Mouse (Mus musculus): Measurements from ENCODE around the gene Akap5.

Akap5 gene

DNA sequence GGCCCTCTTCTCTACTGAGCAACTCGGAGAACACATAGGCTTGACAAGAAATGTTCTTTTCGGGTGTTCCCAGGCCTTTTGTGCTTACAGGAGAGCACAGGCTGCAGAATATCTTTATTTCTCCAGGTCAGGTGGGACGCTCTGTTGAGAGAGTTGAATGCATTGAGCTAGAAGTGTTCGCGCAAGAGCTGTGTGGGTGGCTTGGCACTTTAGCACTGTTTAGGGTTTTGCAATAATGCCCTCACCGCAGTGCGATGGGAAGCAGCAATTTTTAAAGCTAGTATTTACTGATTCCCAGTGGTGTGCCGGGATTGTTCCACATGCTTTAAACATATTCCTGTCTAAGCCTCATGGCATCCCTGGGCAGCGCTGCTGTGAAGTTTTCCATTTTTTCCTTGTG is 13.5 kb upstream of the Akap5 start:
- DNase-seq (ENCODE audit: low spot score) = no peak

DNA sequence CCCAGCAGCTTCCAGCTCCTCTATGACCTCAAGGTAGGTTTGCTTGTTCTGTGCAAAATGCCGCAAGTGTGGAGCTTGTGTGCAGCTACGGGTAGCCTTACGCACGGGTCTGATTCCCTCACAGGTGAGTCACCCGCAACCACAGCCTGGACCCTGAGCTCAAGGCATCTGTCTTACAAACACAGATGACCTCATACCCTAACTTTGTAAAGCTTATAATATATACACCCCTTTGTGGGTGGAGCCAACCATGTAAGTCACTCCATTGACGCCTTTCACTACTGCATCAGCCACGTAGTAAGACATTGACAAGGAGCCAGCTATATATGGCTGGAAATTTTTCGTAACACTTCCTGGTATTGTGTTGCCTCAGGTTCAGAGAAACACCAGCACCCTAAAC is 12.7 kb upstream of the Akap5 start:
- no peak for DNase-seq (ENCODE audit: low spot score)

- peak; percentile 69 for DNase-seq (ENCODE audit: low spot score)
Measured at GRCm38 (mm10) chr12:76318282-76319212, 6.1 kb upstream of the Akap5 start.

- peak; percentile 41 for DNase-seq (ENCODE audit: low spot score)
Measured at GRCm38 (mm10) chr12:76326437-76327220, 1.9 kb downstream of the Akap5 start.

- no peak for DNase-seq (ENCODE audit: low spot score)
Measured at GRCm38 (mm10) chr12:76328567-76329354, 4.1 kb downstream of the Akap5 start.

GRCm38 (mm10) chr12:76333688-76334087 is 9.0 kb downstream of the Akap5 start:
- DNase-seq (ENCODE audit: low spot score) = no peak

- DNase-seq (ENCODE audit: low spot score) = no peak
Measured at GRCm38 (mm10) chr12:76335641-76336040, 10.9 kb downstream of the Akap5 start.

DNA sequence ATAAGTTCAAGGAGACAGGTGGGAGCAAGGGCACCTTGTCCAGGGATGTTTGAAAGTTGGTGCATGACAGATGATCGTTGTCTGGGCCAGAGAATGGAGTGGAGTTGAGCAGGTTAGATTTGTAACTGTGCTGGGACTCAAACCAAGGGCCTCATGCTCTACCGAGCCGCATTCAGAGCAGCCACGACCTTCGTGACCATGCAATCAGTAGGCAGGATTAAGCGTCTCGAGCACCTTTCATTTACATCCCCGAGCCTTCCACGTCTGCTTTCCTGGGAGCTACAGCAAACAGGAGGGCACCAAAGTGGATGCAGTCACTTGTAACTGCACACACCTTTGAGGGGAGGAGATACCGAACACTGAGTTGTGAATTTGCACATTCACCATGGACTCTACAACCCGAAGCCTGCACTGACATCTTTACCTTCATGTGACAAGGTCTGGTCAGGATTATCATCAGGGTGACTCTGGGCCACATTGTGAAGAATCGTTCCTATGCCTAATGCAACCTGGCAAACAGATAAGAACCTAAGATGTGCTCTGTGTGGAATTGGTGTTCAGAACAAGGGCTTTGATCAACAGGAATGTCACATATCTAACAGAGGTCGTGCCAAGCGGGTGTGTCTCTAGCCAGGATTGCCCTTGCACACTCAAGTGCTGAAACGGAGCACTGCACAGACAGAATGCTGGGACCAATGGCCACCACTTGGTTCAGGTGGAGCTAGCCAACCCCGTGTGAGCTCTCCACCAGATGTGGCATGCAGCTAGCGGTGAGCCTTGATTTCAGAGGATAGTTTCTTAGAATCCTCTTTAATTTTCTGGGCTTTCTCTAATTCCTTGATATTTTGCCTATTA is 11.6 kb downstream of the Akap5 start:
- DNase-seq (ENCODE audit: low spot score) = no peak

DNA sequence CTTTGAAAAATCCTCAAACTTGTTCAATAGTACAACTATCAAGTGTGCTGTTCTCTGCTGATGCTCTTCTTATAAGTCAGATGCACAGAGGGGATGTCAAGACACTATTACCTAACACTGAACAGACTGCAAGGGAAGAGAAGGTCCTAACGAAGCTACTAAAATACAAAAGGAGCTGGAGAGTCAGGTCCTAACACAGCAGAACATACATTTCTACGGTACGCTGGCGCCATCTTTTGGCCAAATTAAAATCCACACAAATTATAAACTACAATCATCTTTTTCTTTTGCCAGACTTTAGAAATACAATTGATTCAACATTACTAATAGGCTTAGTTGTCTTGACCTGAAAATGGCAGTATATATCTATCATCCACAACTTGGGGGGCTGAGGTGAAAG is 16.4 kb downstream of the Akap5 start:
- DNase-seq (ENCODE audit: low spot score) = peak; percentile 72

DNA sequence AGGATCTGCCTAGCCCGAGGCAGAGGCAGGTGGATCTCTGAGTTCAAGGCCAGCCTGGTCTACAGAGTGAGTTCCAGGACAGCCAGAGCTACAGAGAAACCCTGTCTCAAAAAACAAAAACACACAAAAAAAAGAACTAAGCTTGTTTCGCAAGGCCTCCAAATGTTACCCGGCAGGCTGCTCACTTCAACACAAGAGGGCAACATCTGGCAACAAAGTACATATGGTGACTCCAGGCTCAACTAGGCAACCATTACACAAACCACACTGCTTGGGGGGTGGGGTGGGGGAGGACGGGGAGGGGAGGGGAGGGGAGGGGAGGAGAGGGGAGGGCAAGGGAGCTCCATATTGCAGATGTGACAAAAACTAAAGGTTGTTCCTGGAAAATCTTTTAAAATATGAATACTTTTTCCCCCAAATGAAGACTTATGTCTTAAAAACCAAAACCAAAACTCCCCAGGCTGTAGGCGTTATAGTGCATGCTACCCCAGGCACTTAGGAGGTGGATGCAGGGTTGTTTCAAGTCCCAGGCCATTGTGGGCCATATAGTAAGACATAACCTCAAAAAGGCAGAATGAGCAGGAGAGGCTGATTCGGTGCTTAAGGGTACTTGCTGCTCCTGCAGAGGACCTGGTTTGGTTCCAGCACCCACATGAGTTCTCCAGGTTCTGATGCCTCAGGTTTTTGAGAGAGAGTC is 21.2 kb downstream of the Akap5 start:
- DNase-seq (ENCODE audit: low spot score) = peak; percentile 62

- no peak for DNase-seq (ENCODE audit: low spot score)
Measured at GRCm38 (mm10) chr12:76349680-76350220, 25.1 kb downstream of the Akap5 start.

DNA sequence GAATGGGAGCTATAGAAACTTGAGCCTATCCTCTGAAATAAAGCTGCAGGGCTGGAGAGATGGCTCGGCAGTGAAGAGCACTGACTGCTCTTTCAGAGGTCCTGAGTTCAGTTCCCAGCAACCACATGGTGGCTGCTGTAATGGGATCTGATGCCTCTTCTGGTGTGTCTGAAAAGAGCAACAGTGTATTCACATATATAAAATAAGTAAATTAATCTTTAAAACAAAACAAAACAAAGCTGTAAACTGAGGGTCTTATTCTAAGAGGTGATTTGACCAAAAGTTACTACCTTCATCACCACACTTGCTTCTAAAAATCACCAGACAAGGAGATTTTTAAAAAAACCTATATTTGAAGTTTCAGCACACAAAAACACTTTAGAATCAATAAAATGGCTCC is 36.2 kb downstream of the Akap5 start:
- DNase-seq (ENCODE audit: low spot score) = no peak

- DNase-seq (ENCODE audit: low spot score) = no peak
Measured at GRCm38 (mm10) chr12:76361405-76362302, 37.0 kb downstream of the Akap5 start.

DNA sequence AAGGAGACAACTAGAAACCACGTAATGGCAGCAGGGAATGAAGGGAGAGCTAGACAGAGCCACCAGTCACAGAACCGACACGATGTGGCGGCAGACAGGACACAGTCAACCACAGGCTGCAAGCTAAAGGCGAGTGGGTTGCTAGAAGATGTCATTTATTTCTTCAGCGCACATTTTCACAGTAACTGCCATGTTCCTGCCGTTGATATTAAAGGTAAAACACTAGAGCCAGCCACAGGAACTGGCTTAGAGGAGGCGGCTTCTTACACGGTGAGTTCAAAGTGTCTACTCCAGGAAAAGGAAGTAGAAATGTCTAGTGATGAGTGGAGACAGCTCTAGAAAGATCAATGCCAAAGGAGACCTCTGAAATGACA is 37.6 kb downstream of the Akap5 start:
- no peak for DNase-seq (ENCODE audit: low spot score)

DNA sequence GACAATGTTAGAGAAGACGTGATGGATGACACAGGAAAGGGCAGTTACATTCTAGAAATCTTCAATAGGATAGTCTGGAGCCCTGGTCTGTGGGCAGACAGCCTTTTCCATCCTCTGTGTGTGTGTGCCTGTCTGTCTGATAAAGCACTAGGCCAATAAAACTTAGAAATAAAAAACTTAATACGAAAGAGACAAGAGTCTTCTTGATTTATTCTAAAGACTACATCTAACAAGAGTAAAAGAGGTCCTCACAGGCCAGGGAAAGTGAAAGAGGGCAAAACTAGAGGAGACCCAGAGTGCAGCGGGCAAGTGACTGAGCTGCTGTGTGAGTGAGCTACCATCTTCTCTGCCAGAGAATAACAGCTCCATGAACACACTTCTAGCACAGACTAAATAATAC is 41.6 kb downstream of the Akap5 start:
- no peak for DNase-seq (ENCODE audit: low spot score)

DNA sequence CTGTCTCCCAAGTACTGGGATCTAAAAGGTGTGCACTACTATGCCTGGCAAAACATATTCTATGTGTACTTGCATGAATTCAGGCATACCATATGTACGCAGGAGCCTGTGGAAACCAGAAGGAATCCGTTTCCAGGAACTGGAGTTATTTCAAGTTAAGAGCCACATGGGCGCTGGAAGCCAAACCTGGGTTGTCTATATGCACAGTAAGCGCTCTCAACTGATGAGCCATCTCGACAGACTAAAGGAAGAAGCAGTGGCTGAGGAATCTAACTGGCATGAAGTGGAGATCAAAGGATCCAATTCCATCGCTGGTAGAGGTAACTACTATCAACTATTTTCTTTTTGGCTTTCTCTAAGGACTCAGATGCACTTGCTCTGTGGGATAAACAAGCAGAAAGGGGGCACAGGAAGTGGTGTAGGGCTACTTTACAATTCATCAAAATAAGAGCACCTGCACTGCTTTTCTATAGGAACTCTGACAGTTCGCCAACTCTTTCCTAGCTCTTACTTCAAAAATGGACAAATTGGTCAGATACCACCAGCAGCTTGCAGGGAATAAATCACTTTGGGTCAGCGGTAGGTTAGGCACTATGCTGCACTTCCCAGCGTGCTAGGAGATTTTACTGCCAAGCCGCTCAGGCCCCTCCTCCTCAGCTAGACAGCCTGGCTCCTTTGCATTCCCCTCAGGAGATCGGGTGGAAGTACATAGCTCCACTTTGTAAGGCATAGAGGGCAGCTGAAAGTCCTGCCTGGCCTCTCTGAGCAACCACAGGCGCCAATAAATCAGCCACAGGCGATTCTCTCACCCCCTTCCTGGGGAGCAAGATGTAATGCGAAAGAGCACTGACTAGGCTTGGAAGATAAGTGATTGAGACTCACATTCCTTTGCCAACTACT is 42.7 kb downstream of the Akap5 start:
- DNase-seq (ENCODE audit: low spot score) = no peak

- no peak for DNase-seq (ENCODE audit: low spot score)
Measured at GRCm38 (mm10) chr12:76368201-76368789, 43.6 kb downstream of the Akap5 start.

DNA sequence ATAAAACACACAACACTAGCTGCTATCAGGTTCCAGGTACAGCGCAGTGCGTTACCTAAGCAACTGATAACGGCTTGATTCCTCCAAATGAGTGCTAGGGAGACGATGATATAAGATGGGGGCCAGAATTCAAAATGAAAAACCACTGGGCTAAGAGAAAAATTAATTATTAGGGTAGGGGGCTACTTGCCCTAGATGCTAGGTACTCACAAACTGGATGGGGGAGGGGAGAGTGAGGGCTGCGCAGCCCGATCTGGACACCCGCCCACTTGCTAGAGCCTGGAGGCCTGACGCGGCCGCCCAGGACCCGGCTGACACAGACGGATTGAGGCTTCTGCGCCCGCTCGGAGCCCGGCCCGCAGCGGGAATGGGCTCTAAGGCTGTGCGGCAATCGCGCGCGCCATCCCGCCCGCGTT is 44.1 kb downstream of the Akap5 start:
- no peak for DNase-seq (ENCODE audit: low spot score)

Measured in lung, postnatal 25 days (tissue).